In genomic region chr11:97415330-97415711, GRCm38 (mm10) we compare ENCODE assay signal across 8 mouse cellular contexts. TPM values are rescaled to one million over a fixed set of nuclear protein-coding genes. Genes with fewer than 3 reads are reported as not detected.
DNase-seq lines count a peak whose midpoint lies in the region; ATAC-seq lines count a peak whose summit lies in the region.

Gene Arhgap23, plus strand, starts transcription at chr11:97415533.

- peaks cover 9% of the 10 kb centered on the region for H3K4me1 ChIP-seq in forebrain, embryonic 16.5 days (replicated peaks; ENCODE audit: control insufficient read depth, insufficient read depth, low read length)
- H3K4me1 ChIP-seq in hindbrain, embryonic 12.5 days, result peaks cover 36% of the 10 kb centered on the region
- H3K4me1 ChIP-seq in limb, embryonic 10.5 days, result peaks cover 60% of the 10 kb centered on the region
- peaks cover 6% of the 10 kb centered on the region for H3K4me1 ChIP-seq in midbrain, embryonic 11.5 days (ENCODE audit: control insufficient read depth, insufficient read depth, low read length)

- H3K4me2 ChIP-seq in forebrain, embryonic 16.5 days (ENCODE audit: low read length), result peak within 1 kb of the TSS; percentile 44
- peak within 1 kb of the TSS; percentile 58 for H3K4me2 ChIP-seq in hindbrain, embryonic 12.5 days (replicated peaks)
- peak within 1 kb of the TSS; percentile 62 for H3K4me2 ChIP-seq in midbrain, embryonic 11.5 days

- WGBS in forebrain, embryonic 16.5 days, result under 1% methylated on average over 28 of the region's 29 CpGs
- under 1% methylated on average over 29 of the region's 29 CpGs for WGBS in hindbrain, embryonic 12.5 days
- WGBS in limb, embryonic 10.5 days, result 2% methylated on average over 29 of the region's 29 CpGs
- WGBS in midbrain, embryonic 11.5 days, result under 1% methylated on average over 28 of the region's 29 CpGs

- no peak for DNase-seq in frontal cortex, adult 2 months (ENCODE audit: extremely low spot score in 1 of 2, low spot score in 1 of 2)
- no peak for DNase-seq in frontal cortex, postnatal 36 days (ENCODE audit: low spot score in 2 of 2)
- peak; percentile 84 to 91 for DNase-seq in adrenal gland, postnatal 36 days
- peak; percentile 91 for DNase-seq in limb, embryonic 10.5 days (ENCODE audit: low spot score)
- DNase-seq in midbrain, embryonic 11.5 days (ENCODE audit: low spot score, missing footprints), result peak; percentile 98
- DNase-seq in testis, postnatal 14 days (ENCODE audit: low spot score), result peak; percentile 79

- peak within 1 kb of the TSS; percentile 43 for H3K4me3 ChIP-seq in forebrain, embryonic 16.5 days (replicated peaks; ENCODE audit: low read length)
- peak within 1 kb of the TSS; percentile 56 for H3K4me3 ChIP-seq in hindbrain, embryonic 12.5 days
- peak within 1 kb of the TSS; percentile 85 for H3K4me3 ChIP-seq in limb, embryonic 10.5 days
- peak within 1 kb of the TSS; percentile 55 for H3K4me3 ChIP-seq in midbrain, embryonic 11.5 days (ENCODE audit: low read depth, low read length)

- peak; percentile 50 for ATAC-seq in forebrain, embryonic 16.5 days
- peak; percentile 80 for ATAC-seq in hindbrain, embryonic 12.5 days (ENCODE audit: low FRiP score)
- peak; percentile 85 for ATAC-seq in midbrain, embryonic 11.5 days (ENCODE audit: low FRiP score)

- H3K9me3 ChIP-seq in forebrain, embryonic 16.5 days (ENCODE audit: control insufficient read depth, low read length), result no peaks in the 10 kb centered on the region
- H3K9me3 ChIP-seq in hindbrain, embryonic 12.5 days (replicated peaks), result no peaks in the 10 kb centered on the region
- no peaks in the 10 kb centered on the region for H3K9me3 ChIP-seq in limb, embryonic 10.5 days (replicated peaks)
- H3K9me3 ChIP-seq in midbrain, embryonic 11.5 days (ENCODE audit: control insufficient read depth, low read length), result no peaks in the 10 kb centered on the region

- H3K27ac ChIP-seq in forebrain, embryonic 16.5 days (ENCODE audit: low read length), result no peak within 1 kb of the TSS
- peak within 1 kb of the TSS; percentile 64; the same call in 1 of the 2 replicates for H3K27ac ChIP-seq in hindbrain, embryonic 12.5 days
- H3K27ac ChIP-seq in limb, embryonic 10.5 days, result peak within 1 kb of the TSS; percentile 93
- no peak within 1 kb of the TSS for H3K27ac ChIP-seq in midbrain, embryonic 11.5 days (ENCODE audit: low read depth, low read length)

- no peaks in the 10 kb centered on the region for H3K36me3 ChIP-seq in forebrain, embryonic 16.5 days (ENCODE audit: control insufficient read depth, insufficient read depth)
- H3K36me3 ChIP-seq in hindbrain, embryonic 12.5 days, result no peaks in the 10 kb centered on the region
- H3K36me3 ChIP-seq in limb, embryonic 10.5 days, result no peaks in the 10 kb centered on the region
- H3K36me3 ChIP-seq in midbrain, embryonic 11.5 days (ENCODE audit: control insufficient read depth, insufficient read depth, low read length), result no peaks in the 10 kb centered on the region

- no peaks in the 10 kb centered on the region; the same call in 1 of the 2 replicates for H3K27me3 ChIP-seq in forebrain, embryonic 16.5 days (replicated peaks; ENCODE audit: control insufficient read depth, insufficient read depth, low read length)
- H3K27me3 ChIP-seq in hindbrain, embryonic 12.5 days, result peaks cover 12% of the 10 kb centered on the region; the same call in 1 of the 2 replicates
- no peaks in the 10 kb centered on the region for H3K27me3 ChIP-seq in limb, embryonic 10.5 days (ENCODE audit: low read depth, poor library complexity, severe bottlenecking)
- no peaks in the 10 kb centered on the region; the same call in 1 of the 2 replicates for H3K27me3 ChIP-seq in midbrain, embryonic 11.5 days (ENCODE audit: control insufficient read depth, insufficient read depth, low read length)

- H3K9ac ChIP-seq in forebrain, embryonic 16.5 days (replicated peaks; ENCODE audit: low read depth, low read length), result peak within 1 kb of the TSS; percentile 35
- peak within 1 kb of the TSS; percentile 54 for H3K9ac ChIP-seq in hindbrain, embryonic 12.5 days
- peak within 1 kb of the TSS; percentile 65 for H3K9ac ChIP-seq in midbrain, embryonic 11.5 days (ENCODE audit: low read length)

RNA-seq across cellular contexts. Expression of gene Arhgap23, which starts in this region (rescaled TPM):
- polyA plus RNA-seq in frontal cortex, adult 2 months (2012; rRNA removed), result 53.4 and 64.2 TPM in 2 replicates
- 10 to 100 TPM; 28.6 to 37.3 TPM for total RNA-seq in adrenal gland, postnatal 36 days (2021)
- 6.9 and 7.5 TPM in 2 replicates for polyA plus RNA-seq in forebrain, embryonic 16.5 days (2015; fragmentation: Nextera tagmentation; extraction: Ambion mirVana)
- 9.3 and 10.0 TPM in 2 replicates for polyA plus RNA-seq in hindbrain, embryonic 12.5 days (2016; fragmentation: Nextera tagmentation; extraction: Ambion mirVana)
- 3.5 and 3.9 TPM in 2 replicates for polyA plus RNA-seq in limb, embryonic 10.5 days (2016; fragmentation: Nextera tagmentation; extraction: Ambion mirVana)
- polyA plus RNA-seq in midbrain, embryonic 11.5 days (2014; fragmentation: Nextera tagmentation; extraction: Ambion mirVana), result 2.5 and 2.8 TPM in 2 replicates

Comparison
In these comparisons a context has a peak if more than half of its experiments do, and no peak if none do; other contexts are left out.
1. DNase-seq: peak in adrenal gland, postnatal 36 days (2 of 2), limb, embryonic 10.5 days (single experiment), midbrain, embryonic 11.5 days (single experiment) and testis, postnatal 14 days (single experiment); none in frontal cortex, adult 2 months (0 of 2) and frontal cortex, postnatal 36 days (0 of 2).
2. H3K27ac ChIP-seq: peak in hindbrain, embryonic 12.5 days (single experiment) and limb, embryonic 10.5 days (single experiment); none in forebrain, embryonic 16.5 days (single experiment) and midbrain, embryonic 11.5 days (single experiment).
3. Peak in every context shown above with its lines, with median percentiles within 50 percentile points of each other: ATAC-seq, H3K4me2 ChIP-seq, H3K4me3 ChIP-seq and H3K9ac ChIP-seq.